Mouse (Mus musculus): ENCODE results near the gene Zfp617. TPM values are rescaled to one million over a fixed set of nuclear protein-coding genes. Genes with fewer than 3 reads are reported as not detected.

Zfp617 gene
- polyA plus RNA-seq, 1 experiment from 2014 or later: 26.0 TPM

DNA sequence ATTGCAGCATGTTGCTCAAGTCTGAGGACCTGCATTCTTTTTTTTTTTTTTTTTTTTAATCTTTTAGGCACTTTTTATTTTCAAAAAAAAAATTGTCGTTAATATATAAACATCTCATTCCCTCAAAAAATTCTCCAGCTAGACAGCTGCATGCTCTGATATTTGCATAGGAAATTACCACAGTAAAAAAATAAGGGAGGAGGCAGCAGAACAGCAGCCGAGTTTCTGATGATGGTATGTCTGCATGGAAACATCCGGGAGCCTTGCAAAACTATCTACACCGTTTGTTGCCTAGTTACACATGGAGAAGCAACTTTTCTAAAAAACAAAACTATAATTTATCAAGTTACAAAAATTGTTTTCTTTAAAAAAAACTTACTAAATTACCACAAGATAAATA lies 73.0 kb downstream of the Zfp617 start:
- no peak for DNase-seq (ENCODE audit: low read depth, low spot score)
- ChIA-PET POLR2A (no interaction called here), CTCF (no interaction called here)
- ATAC-seq: no peak
- TF ChIP-seq CTCF (IDR thresholded peaks at IDR 0.05): no peak
- in situ Hi-C loops (cut with MboI; ENCODE audit: low pct_unique_long_range_greater_than_20kb): loop anchor here (25.0 kb wide), 2 partner anchors 219 to 844 kb away; no protein-coding TSS in a partner anchor
- H3K27me3 ChIP-seq: peaks cover 7% of the 10 kb centered on the region

Other genes with a start within 250 kb of the Zfp617 start
- 2.5 TPM for gene Unc13a, start 236.9 kb upstream of the Zfp617 start, polyA plus RNA-seq (2021)
- gene Jak3, start 232.3 kb upstream of the Zfp617 start, polyA plus RNA-seq (2021): 26.7 TPM
- 8.8 TPM for gene Insl3, start 219.4 kb upstream of the Zfp617 start, polyA plus RNA-seq (2021)
- gene B3gnt3, start 206.8 kb upstream of the Zfp617 start, polyA plus RNA-seq (2021): 1.4 TPM
- gene Fcho1, start 182.9 kb upstream of the Zfp617 start, polyA plus RNA-seq (2021): 5.6 TPM
- gene Zfp709, start 26.6 kb upstream of the Zfp617 start, polyA plus RNA-seq (2021): 0.99 TPM
- 3.0 TPM for gene Zfp882, start within 50 bp of the Zfp617 start, polyA plus RNA-seq (2021)
- gene Zfp961, start 42.4 kb downstream of the Zfp617 start, polyA plus RNA-seq (2021): 13.3 TPM
- gene Cyp4f18, start 101.0 kb downstream of the Zfp617 start, polyA plus RNA-seq (2021): not detected
- gene Olfr372, start 132.6 kb downstream of the Zfp617 start, polyA plus RNA-seq (2021): not detected
- gene Olfr373, start 174.5 kb downstream of the Zfp617 start, polyA plus RNA-seq (2021): 0.01 TPM
- gene Olfr374, start 198.4 kb downstream of the Zfp617 start, polyA plus RNA-seq (2021): 0.01 TPM
- gene Tpm4, start 226.3 kb downstream of the Zfp617 start, polyA plus RNA-seq (2021): 660 TPM